Mouse (Mus musculus) c-Kit-positive CD71-positive TER-119-positive erythroid progenitor cells, embryonic 14.5 days (primary cell): ENCODE measurements around the gene Scaf4.

Source experiments
- DNase-seq: peaks from one replicate; pipeline ENCODE4 v3.0.0-alpha.2; 2013; ENCODE audit warnings: low spot score

Scaf4 gene

GRCm38 (mm10) chr16:90198626-90199025 is 85.7 kb downstream of the Scaf4 start:
- no peak for DNase-seq

- peak; percentile 88 for DNase-seq
Observed at GRCm38 (mm10) chr16:90197337-90197973, 86.8 kb downstream of the Scaf4 start.

GRCm38 (mm10) chr16:90196688-90197240 is 87.5 kb downstream of the Scaf4 start:
- no peak for DNase-seq

- DNase-seq = no peak
Observed at GRCm38 (mm10) chr16:90193719-90194118, 90.6 kb downstream of the Scaf4 start.

GRCm38 (mm10) chr16:90191289-90191688 is 93.0 kb downstream of the Scaf4 start:
- no peak for DNase-seq

GRCm38 (mm10) chr16:90187453-90187852 is 96.8 kb downstream of the Scaf4 start:
- DNase-seq = peak; percentile 65

- DNase-seq = peak; percentile 74
Observed at GRCm38 (mm10) chr16:90185928-90186588, 98.2 kb downstream of the Scaf4 start.

- DNase-seq = no peak
Observed at GRCm38 (mm10) chr16:90184135-90184534, 100.2 kb downstream of the Scaf4 start.

GRCm38 (mm10) chr16:90181673-90182072 is 102.6 kb downstream of the Scaf4 start:
- no peak for DNase-seq

- no peak for DNase-seq
Observed at GRCm38 (mm10) chr16:90180975-90181374, 103.3 kb downstream of the Scaf4 start.

- no peak for DNase-seq
Observed at GRCm38 (mm10) chr16:90179892-90180291, 104.4 kb downstream of the Scaf4 start.

GRCm38 (mm10) chr16:90178404-90178803 is 105.9 kb downstream of the Scaf4 start:
- no peak for DNase-seq

- DNase-seq = no peak
Observed at GRCm38 (mm10) chr16:90177425-90177824, 106.9 kb downstream of the Scaf4 start.

GRCm38 (mm10) chr16:90176472-90176871 is 107.8 kb downstream of the Scaf4 start:
- DNase-seq = no peak
